Mouse (Mus musculus): Measurements from ENCODE around the gene Pex12. TPM values are rescaled to one million over a fixed set of nuclear protein-coding genes. Genes with fewer than 3 reads are reported as not detected.
"Not testable (repeated sequence)": the region's sequence is repeated elsewhere in the genome, so short reads cannot be mapped to it uniquely, and the experiment has no call there.

Pex12 gene
- polyA plus RNA-seq (2012; rRNA removed): 27.8 and 32.1 TPM in 2 replicates

- Histone ChIP-seq H3K27ac (ENCODE audit: control insufficient read depth, insufficient read depth, low read depth, low read length) (peak within 1 kb of the TSS; percentile 97), H3K4me1 (ENCODE audit: control insufficient read depth, insufficient read depth, low read length) (peaks cover 5% of the 10 kb centered on the region; the same call in 1 of the 2 replicates), H3K27me3 (ENCODE audit: control insufficient read depth, insufficient read depth, low read length) (no peaks in the 10 kb centered on the region), H3K36me3 (ENCODE audit: control insufficient read depth, insufficient read depth, low read length) (no peaks in the 10 kb centered on the region), H3K4me3 (ENCODE audit: control insufficient read depth, low read depth, low read length) (peak within 1 kb of the TSS; percentile 95)
- TF ChIP-seq CTCF (IDR thresholded peaks at IDR 0.05; ENCODE audit: control insufficient read depth, insufficient read depth, insufficient replicate concordance, low read depth, low read length) (no peak), POLR2A (IDR thresholded peaks at IDR 0.05; ENCODE audit: control insufficient read depth, low read depth, low read length) (peak; percentile 98)
Measured at GRCm38 (mm10) chr11:83302526-83303251, at the start of gene Pex12. Pex12 (minus strand) TSS chr11:83302586.

DNA sequence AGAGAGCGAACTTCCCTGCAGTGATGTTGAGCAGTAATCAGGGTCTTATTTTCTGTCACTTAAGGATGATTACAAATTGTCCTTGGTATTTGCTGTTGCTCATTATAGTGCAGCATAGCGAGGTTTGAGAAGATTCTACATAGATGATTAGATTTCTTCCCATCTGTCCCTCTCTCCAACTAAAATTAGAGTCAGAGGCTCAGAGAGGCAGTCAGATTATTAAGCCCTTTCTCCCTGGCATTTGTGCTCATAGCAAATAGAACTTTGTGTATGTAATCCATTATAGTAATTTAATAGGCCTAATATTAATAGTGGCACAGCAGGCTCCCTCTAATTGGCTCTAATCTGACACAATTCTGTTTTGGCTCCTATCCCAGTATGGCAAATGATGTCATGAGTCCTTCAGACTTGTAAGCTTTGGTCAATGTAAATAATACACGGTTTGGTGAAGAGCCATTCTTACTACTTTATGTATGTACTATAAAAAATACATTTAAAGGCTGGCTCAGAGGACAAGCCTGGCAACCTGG is 39.4 kb upstream of the Pex12 start:
- H3K4me3 ChIP-seq (ENCODE audit: control insufficient read depth, low read depth, low read length): no peak overlapping the region
- no peaks in the 10 kb centered on the region for H3K4me1 ChIP-seq (ENCODE audit: control insufficient read depth, insufficient read depth, low read length)
- no peak overlapping the region for H3K27ac ChIP-seq (ENCODE audit: control insufficient read depth, insufficient read depth, low read depth, low read length)
- no peaks in the 10 kb centered on the region for H3K27me3 ChIP-seq (ENCODE audit: control insufficient read depth, insufficient read depth, low read length)
- H3K36me3 ChIP-seq (ENCODE audit: control insufficient read depth, insufficient read depth, low read length): peaks cover 6% of the 10 kb centered on the region
- no peak for TF ChIP-seq CTCF (IDR thresholded peaks at IDR 0.05; ENCODE audit: control insufficient read depth, insufficient read depth, insufficient replicate concordance, low read depth, low read length)

DNA sequence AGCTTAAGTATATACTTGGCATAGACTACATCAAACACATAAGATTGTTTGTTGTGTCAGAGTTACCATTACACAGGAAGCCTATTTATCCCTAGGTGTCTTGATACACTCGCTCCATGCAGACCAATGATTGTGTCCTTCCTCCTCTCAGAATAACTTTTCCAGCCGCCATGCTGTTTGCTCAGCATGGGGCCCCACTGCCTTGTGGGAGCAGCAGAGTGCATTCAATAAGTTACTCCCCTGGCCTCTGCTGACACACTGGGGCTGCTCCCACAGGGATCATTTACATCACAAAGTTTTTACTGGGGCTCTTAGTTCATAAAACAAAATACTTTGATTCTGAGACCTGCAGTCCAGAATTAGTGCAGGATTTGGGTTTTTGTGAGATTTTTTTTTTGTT is 37.3 kb upstream of the Pex12 start:
- Histone ChIP-seq H3K4me3 (ENCODE audit: control insufficient read depth, low read depth, low read length) (no peak overlapping the region), H3K4me1 (ENCODE audit: control insufficient read depth, insufficient read depth, low read length) (no peaks in the 10 kb centered on the region), H3K36me3 (ENCODE audit: control insufficient read depth, insufficient read depth, low read length) (peaks cover 6% of the 10 kb centered on the region), H3K27me3 (ENCODE audit: control insufficient read depth, insufficient read depth, low read length) (no peaks in the 10 kb centered on the region), H3K27ac (ENCODE audit: control insufficient read depth, insufficient read depth, low read depth, low read length) (no peak overlapping the region)
- no peak for TF ChIP-seq CTCF (IDR thresholded peaks at IDR 0.05; ENCODE audit: control insufficient read depth, insufficient read depth, insufficient replicate concordance, low read depth, low read length)
- no peak for TF ChIP-seq POLR2A (IDR thresholded peaks at IDR 0.05; ENCODE audit: control insufficient read depth, low read depth, low read length)

DNA sequence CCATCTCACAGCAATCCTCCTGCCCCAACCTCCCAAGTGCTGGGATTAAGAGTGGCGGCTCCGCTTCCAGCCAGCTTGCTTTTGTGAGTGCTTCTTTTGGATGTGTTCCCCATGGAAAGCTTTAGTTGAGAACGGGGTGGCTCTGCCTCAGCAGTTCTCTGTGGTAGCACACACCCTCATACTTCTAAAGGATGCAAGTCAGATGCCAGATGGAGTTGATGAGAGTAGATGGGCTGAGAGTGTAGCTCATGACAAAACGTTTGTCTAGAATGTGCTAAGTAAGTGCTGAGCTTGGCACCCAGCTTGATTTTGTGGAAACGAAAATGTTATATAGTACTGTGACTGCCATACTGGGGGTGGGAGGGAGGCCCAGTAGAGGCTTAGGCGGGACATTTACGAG is 33.4 kb upstream of the Pex12 start:
- H3K27me3 ChIP-seq (ENCODE audit: control insufficient read depth, insufficient read depth, low read length): no peaks in the 10 kb centered on the region
- H3K4me1 ChIP-seq (ENCODE audit: control insufficient read depth, insufficient read depth, low read length): no peaks in the 10 kb centered on the region
- H3K4me3 ChIP-seq (ENCODE audit: control insufficient read depth, low read depth, low read length): no peak overlapping the region
- peaks cover 3% of the 10 kb centered on the region for H3K36me3 ChIP-seq (ENCODE audit: control insufficient read depth, insufficient read depth, low read length)
- H3K27ac ChIP-seq (ENCODE audit: control insufficient read depth, insufficient read depth, low read depth, low read length): no peak overlapping the region
- TF ChIP-seq CTCF (IDR thresholded peaks at IDR 0.05; ENCODE audit: control insufficient read depth, insufficient read depth, insufficient replicate concordance, low read depth, low read length): no peak
- TF ChIP-seq POLR2A (IDR thresholded peaks at IDR 0.05; ENCODE audit: control insufficient read depth, low read depth, low read length): no peak

DNA sequence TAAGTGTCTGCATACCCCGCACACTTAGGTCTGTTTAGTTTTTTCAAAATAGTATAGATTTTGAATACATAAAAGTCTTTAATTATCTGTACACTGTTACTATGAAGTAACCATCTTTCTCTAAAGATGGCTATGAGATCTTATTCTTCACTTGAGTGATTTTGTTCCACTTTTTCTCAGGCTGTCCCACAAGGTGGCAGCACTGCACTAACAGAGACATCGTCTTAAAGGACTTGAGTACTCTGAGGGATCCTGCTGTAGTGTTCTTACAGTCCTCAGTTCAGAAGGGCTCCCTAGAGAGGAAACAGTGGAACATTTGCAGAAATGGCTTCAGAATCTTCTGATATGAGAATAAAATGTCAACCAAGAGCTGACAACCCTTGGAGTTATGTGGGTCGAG is 25.0 kb upstream of the Pex12 start:
- H3K4me1 ChIP-seq (ENCODE audit: control insufficient read depth, insufficient read depth, low read length): no peaks in the 10 kb centered on the region
- H3K27me3 ChIP-seq (ENCODE audit: control insufficient read depth, insufficient read depth, low read length): no peaks in the 10 kb centered on the region
- no peak overlapping the region for H3K27ac ChIP-seq (ENCODE audit: control insufficient read depth, insufficient read depth, low read depth, low read length)
- H3K4me3 ChIP-seq (ENCODE audit: control insufficient read depth, low read depth, low read length): no peak overlapping the region
- peaks cover 5% of the 10 kb centered on the region for H3K36me3 ChIP-seq (ENCODE audit: control insufficient read depth, insufficient read depth, low read length)
- TF ChIP-seq POLR2A (IDR thresholded peaks at IDR 0.05; ENCODE audit: control insufficient read depth, low read depth, low read length): no peak
- TF ChIP-seq CTCF (IDR thresholded peaks at IDR 0.05; ENCODE audit: control insufficient read depth, insufficient read depth, insufficient replicate concordance, low read depth, low read length): no peak

DNA sequence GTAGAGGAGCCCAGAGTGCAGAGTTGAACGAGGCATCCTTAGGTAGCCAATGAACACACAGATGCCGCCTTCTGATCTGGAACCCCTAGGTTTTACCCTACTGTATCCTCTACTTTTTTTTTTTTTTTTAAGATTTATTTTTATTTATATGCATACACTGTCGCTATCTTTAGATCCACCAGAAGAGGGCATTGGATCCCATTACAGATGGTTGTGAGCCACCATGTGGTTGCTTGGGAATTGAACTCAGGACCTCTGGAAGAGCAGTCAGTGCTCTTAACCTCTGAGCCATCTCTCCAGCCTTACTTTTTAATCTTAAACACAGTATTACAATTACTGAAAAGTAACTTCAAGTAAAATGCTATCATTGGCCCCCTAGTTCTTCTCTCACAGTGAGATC is 24.3 kb upstream of the Pex12 start:
- H3K27ac ChIP-seq (ENCODE audit: control insufficient read depth, insufficient read depth, low read depth, low read length); H3K27me3 ChIP-seq (ENCODE audit: control insufficient read depth, insufficient read depth, low read length); H3K36me3 ChIP-seq (ENCODE audit: control insufficient read depth, insufficient read depth, low read length); H3K4me3 ChIP-seq (ENCODE audit: control insufficient read depth, low read depth, low read length); H3K4me1 ChIP-seq (ENCODE audit: control insufficient read depth, insufficient read depth, low read length): not testable (repeated sequence)

DNA sequence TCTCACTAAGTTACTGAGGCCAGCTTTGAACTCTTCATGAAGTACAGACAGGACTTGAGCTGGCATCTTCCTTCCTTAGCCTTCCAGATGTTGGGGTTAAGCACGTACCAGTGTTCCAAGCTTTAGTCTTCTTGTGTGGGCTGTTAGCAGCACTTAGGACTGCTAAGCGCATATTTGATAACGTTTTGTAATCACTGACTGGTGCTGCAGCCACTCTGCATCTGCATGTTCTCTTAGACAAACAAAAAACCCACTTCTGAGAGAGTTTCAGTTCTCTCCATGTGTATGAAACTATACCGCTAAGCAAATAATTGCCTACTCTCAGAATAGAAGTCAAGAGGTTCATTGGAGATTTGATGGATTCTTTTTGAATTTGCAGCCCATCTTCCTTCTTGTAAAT is 16.7 kb upstream of the Pex12 start:
- H3K27me3 ChIP-seq (ENCODE audit: control insufficient read depth, insufficient read depth, low read length): no peaks in the 10 kb centered on the region
- no peaks in the 10 kb centered on the region; the same call in 1 of the 2 replicates for H3K36me3 ChIP-seq (ENCODE audit: control insufficient read depth, insufficient read depth, low read length)
- TF ChIP-seq CTCF (IDR thresholded peaks at IDR 0.05; ENCODE audit: control insufficient read depth, insufficient read depth, insufficient replicate concordance, low read depth, low read length) (no peak), POLR2A (IDR thresholded peaks at IDR 0.05; ENCODE audit: control insufficient read depth, low read depth, low read length) (no peak)
- H3K4me1 ChIP-seq (ENCODE audit: control insufficient read depth, insufficient read depth, low read length): no peaks in the 10 kb centered on the region
- H3K4me3 ChIP-seq (ENCODE audit: control insufficient read depth, low read depth, low read length): no peak overlapping the region
- no peak overlapping the region for H3K27ac ChIP-seq (ENCODE audit: control insufficient read depth, insufficient read depth, low read depth, low read length)

All from testis, adult 2 months (tissue).